Mouse (Mus musculus) heart, postnatal 14 days (tissue): ENCODE measurements around the gene Foxq1. TPM values are rescaled to one million over a fixed set of nuclear protein-coding genes. Genes with fewer than 3 reads are reported as not detected.

Source experiments
- DNase-seq, 2 experiments: peaks; one replicate each; pipeline ENCODE4 v3.0.0; 2021 to 2022
- intact Hi-C: fragments of 180-260 bp; cut with DNase I; formaldehyde crosslinking; loops from one replicate; pipeline ENCODE4 v1.15.1; 2025
- long read RNA-seq, 2 experiments: library from polyadenylated mRNA; stranded (forward); transcript quantifications; one replicate each; pipeline ENCODE4 v2.0.0; 2021
- total RNA-seq, 2 experiments: library from RNA; stranded (reverse); gene quantifications; 2 replicates each; pipeline ENCODE4 v1.2.3; 2021

Gene Foxq1
- under 1 TPM; 0.10 to 0.17 TPM for total RNA-seq
- long read RNA-seq, experiment 1, result 0 reads
- long read RNA-seq, experiment 2, result 0 reads

DNA sequence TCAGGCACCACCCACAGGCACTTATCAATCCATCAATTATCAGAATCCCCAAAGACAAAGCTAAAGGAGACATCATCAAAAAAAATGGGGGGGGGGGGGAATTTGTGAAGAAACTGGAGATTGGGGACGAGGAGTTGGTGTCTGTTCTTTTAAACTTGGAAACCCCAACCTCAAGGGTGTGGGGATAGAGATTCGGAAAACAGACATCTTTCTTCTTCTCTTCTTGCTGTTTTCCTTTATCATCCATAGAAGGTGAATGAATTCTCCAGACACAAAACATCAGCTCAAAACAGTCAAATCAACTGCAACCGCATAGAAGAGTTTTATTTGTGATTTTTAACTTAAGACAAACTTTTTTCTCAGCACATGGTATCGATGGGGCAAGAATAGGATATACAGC, at the start of gene Foxq1:
Foxq1 (plus strand) TSS at position 301 of the 400 bp plus-strand sequence.
- intact Hi-C loops, result loop anchor here (5.0 kb wide), 2 partner anchors 61 to 474 kb away; no protein-coding TSS in a partner anchor

DNA sequence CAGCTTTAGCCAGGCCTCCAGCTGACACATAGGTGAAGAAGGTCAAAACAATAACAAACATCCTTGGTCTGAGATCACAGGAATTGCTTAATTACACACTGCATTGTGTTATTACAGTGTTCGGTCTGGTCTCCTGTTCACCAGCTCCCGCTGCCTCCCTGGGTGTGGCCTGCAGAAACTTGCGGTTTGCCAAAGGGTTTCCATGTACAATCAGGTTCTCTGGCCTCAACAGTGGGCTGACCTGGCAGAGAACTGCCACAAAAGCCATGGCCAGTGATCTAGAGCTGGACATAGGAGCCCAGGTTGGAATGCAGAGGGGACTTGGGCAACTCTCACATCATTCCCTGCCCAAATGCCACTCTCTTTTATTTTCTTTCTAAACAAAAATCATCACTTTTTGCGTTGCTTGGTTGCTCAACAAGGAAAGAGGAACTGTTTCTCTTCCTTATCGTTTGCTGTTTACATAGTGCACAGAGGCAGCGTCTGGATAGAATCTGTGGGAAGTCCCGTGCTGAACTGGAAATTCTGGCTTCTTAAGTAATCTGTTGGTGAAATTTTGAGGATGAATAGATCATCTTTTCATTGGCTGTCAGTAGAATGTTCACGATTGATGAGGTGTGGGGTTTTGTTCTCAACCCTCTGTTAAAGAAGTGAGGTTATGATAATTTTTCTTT, 49.3 kb upstream of the Foxq1 start:
- DNase-seq, result peak in 1 of 2 experiments; percentile 1
- intact Hi-C loops, result no loop called here

More for the DNA sequence above, at the start of gene Foxq1:
- no peak for DNase-seq

DNA sequence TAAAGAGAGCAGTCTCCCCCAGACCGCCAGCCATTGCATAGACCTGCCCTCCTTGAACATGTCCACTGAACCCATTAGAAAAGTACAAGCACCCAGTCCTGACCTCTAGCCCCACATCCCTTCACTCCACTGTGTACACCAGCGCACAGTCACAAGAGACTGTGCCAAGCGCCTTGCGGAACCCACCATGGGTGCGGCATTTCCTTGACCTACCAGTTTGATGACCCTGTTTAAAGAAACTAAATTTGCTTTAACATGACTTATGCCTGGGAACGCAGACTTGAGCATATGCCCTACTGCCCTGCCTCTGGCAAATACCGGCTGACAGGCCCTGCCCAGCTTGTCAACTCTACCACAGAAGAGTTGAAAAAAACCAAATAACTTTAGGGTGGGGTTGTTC, 40.7 kb upstream of the Foxq1 start:
- DNase-seq, result no peak
- intact Hi-C loops, result no loop called here

DNA sequence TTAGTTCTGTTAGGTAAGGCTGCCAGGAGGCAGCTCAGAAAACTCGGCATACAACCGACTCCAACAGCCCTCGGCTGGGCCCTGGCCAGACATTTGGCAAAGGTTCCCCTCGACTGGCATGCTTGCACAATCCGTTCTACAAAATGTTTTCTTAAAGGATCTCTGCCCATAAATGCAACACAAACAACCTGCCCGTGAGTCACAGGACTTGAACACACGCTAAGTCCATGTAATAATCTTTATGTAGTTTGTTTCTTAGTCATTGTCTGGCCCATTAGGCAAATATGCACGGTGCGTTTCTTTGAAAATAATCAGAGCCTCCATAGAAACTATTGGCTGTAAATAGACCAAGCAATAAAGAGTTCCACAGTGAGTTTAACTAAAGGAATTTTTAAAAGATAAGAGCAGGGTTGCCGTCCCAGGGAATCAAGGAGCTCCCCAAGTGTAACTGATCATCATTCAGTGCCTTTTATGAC, 37.5 kb upstream of the Foxq1 start:
- intact Hi-C loops, result no loop called here
- peak; percentile 42 to 65 for DNase-seq

DNA sequence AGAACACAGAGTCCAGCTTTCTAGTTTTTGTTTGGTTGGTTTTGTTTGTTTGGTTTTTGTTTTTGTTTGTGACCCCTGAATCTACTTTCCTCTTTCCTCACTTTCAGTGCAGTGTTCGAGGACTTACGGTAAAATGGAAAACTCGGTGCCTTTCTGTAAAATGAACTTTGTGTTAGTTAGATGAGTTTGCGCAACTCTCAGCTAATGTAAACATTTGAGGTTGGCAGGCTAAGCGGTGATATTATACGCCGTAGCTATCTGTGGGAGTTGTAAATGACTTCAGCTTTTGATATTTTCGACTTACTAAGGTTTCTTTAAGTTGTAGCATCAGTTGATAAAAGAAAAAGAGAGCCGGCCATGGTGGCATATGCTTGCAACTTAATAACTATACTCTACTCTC, 37.0 kb upstream of the Foxq1 start:
- intact Hi-C loops, result no loop called here
- no peak for DNase-seq

DNA sequence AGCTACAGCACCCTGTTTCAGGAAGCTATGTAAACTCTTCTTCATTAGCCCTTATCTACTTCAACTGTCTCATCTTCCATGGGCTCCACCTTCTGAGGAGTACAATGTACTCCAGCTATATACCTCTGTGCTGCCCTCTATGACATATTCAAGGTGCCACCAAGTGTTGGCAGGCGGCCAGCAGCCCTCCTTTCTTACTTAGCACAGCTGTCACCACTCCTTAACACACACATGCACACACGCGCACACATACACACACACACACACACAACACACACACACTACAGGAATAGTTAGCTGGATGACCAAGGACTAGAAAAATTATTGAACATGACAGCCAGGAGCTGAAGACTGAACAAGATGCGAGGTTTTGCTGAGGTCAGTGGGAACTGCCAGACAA, 31.0 kb upstream of the Foxq1 start:
- intact Hi-C loops, result no loop called here
- DNase-seq, result no peak

DNA sequence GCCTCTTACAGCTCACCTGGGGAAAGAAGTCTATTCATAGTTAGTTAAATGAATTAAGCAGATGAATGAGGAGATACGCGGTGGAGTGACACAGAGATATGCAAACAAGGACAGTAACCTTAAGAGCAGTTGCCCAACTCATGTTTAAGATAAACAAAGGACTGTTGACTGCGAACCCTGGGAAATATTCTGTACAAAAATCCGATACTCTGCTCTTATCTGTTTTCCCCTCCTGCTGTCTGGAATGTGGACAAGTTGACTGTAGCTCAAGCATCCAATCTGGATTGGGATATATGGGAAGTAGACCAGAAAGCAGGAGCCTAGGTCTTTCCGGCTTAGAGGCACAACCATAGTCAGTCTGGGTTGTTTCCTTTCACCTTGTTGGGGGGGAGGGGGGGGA, 24.7 kb upstream of the Foxq1 start:
- no peak for DNase-seq
- intact Hi-C loops, result no loop called here

DNA sequence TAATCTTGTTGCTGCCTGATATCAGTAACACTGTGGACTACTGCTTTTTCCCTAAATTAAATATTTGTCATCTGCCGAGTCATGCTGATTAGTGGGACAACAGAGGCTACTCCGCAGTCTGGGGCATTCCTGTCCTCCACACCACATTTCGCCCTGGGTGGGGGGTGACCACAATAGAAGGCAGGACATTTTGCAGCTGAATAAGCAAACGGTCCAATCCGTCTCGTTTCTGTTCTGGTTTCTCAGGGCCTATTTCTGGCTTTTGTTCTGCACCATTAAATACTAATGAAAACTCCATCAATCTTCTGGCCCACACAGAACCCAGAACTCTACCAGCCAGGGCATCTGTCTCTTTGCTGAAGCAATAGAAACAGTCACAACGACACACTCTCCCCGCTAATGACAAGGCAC, 24.3 kb upstream of the Foxq1 start:
- intact Hi-C loops, result no loop called here
- no peak for DNase-seq

DNA sequence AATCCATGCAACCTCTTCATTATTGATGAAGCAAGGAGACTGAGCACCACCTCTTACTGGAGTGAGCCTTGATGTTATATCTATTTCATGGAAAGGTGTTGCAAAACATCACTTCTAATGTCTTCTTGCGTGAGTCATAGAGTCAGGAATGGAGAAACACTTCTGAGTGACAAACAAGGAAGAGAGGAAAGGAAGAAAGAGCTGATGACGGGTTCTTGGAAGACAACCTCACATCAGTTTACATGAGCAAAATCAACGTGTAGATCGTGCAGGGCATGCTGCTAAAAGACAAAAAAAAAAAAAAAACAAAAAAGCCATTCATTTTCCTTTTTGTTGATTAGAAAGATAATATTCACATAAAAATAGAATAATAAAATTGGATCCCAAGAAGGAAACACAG, 21.2 kb upstream of the Foxq1 start:
- intact Hi-C loops, result no loop called here

DNA sequence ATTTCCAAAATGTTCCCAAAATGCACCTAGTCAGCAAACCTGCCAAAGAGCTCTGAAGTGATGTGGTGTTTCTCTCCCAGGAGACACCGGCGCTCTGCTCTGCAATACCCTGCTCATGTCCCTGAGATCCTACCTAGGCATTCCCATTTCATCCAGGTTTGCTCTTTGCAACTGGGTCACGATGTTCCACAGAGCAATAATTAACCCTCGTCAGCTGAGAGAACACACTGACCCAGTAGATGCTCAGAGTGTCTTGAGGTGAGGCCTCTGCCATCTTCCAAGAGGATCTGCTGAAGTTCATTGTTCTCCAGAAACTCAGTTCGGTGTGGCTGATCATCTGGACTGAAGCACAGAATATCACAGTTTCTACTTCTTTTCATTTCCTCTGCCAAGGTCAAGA, 12.9 kb upstream of the Foxq1 start:
- intact Hi-C loops, result no loop called here
- DNase-seq, result no peak

More for the DNA sequence above, 21.2 kb upstream of the Foxq1 start:
- DNase-seq, result no peak

DNA sequence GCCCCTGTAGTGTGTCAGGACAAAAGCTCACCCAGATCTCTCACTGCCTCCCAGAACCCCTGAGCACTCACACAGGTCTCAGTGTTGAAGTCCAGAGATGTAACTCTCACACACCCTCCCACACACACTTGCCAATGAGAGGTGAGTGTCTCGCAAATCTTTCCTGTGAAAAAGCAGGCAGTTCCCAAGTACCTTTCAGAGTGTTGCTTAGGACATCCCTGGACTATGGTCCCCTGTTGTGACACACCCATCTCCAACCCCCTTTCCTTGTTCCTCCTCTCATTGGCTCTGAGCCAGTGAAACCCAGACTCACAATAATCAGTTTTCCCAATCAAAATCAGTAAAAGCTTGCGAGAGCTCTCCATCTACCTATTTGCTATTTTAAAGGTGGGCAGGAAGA, 9.2 kb upstream of the Foxq1 start:
- no peak for DNase-seq
- intact Hi-C loops, result no loop called here

DNA sequence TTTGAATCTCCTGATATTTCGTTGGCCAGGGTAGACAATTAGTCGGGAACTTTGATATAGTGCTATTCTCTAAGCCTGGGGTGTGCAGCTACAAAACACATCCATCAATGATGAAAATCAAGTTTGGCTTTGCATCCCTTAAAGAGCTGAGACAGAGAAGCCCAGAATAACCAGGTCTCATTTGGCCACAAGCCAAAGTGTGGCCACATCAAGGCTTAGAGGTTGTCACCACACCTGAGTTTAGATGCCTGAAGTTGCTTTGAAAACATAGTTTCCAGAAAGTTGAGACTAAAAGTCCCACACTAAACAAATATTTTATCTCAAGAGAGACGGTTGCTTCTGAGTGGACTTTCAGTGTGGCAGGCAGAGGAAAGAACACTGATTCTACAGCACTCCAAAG, 8.7 kb upstream of the Foxq1 start:
- no peak for DNase-seq
- intact Hi-C loops, result no loop called here

DNA sequence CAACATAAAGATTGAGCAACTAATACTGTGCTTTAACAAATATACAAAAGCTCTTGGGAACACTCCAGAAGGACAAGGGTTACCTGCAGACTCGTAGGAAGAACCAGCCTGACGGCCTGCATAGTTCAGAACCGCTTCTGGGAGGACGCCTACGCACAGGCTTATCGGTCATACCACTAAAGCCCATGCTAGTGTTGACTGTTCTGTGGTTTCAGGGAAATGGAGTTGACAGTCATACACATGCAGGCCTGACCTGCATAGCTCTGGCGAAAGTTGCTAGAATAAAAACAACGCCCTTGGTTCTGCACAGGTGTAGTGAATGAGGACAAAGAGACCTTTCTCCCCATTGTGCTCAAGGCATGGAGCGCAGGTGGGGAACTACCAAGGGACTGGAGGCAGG, 8.3 kb upstream of the Foxq1 start:
- intact Hi-C loops, result no loop called here
- no peak for DNase-seq

DNA sequence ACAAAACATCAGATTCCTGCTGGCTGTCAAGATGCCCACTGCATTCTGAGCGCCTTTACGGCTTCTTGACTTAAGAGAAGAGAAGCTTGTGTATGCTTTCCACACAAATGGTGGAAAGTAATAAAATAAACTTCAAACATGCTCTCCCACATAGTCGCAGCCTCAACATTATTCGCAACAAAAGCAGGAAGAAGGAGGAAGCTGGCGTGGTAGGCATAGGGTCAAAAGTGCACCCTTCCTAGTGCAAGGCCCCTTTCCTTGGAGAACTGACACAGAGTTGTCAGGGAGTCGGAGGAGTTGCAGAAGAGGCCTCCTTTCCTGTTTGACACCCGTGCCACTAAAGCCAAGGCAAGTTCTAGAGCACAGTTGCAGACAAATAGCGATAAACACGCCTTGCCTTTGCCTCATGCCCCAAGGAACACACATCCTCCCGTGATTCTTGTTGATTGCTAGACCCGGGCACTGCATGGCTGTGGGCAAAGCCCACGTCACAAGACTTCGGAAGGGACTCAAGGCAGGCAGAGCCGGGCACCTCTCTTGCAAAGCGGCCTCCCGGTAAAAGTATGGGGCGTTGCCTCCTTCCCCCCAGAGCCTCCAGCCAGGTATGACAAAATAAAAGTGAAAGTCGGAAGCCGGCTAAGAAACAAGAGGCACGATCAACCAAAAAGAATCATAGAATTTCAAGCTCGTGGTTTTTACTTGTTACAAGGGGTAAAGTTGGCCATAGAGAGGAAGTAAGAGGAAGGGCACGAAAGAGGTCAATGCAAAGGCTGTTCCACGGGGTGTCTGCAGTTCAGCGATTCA, 1.2 kb downstream of the Foxq1 start:
- intact Hi-C loops, result loop anchor here (5.0 kb wide), 2 partner anchors 60 to 475 kb away; no protein-coding TSS in a partner anchor
- no peak for DNase-seq

DNA sequence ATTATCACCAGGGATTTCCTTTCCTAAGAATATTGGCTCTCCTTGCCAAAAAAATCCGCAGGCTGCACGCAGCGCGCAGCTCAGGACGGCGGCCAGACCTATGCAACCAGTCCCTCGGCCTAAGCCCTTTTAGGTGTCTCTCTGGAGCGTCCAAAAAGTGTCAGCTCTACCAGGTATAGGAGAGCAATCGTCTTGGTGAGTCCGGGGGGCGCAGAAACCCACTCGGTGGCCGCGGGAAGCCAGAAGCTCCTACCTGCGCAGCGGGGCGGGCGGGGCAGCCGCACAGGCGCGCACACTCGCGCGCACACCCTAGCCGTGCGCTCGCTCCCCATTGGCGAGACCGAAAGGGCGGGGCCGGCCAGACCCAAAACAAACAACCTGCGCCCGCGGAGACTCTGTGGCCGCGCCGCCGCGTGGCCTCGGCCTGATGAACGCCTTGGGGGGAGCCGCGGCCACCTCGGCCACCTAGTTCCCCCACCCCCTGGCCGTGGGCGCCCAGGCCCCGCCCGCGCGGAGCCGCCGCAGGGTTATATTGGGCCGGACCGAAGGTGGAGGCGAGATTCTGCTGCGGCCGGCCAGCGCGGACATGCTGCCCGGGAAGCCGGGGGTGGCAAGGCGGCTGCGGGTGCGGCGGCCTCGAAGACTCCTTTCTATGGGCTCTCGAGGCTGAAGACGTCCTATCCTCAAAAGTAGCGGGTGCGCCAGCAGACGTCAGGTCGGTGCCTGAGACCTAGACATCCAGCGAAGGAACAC, 2.0 kb downstream of the Foxq1 start:
- DNase-seq, result peak; percentile 38 to 42

DNA sequence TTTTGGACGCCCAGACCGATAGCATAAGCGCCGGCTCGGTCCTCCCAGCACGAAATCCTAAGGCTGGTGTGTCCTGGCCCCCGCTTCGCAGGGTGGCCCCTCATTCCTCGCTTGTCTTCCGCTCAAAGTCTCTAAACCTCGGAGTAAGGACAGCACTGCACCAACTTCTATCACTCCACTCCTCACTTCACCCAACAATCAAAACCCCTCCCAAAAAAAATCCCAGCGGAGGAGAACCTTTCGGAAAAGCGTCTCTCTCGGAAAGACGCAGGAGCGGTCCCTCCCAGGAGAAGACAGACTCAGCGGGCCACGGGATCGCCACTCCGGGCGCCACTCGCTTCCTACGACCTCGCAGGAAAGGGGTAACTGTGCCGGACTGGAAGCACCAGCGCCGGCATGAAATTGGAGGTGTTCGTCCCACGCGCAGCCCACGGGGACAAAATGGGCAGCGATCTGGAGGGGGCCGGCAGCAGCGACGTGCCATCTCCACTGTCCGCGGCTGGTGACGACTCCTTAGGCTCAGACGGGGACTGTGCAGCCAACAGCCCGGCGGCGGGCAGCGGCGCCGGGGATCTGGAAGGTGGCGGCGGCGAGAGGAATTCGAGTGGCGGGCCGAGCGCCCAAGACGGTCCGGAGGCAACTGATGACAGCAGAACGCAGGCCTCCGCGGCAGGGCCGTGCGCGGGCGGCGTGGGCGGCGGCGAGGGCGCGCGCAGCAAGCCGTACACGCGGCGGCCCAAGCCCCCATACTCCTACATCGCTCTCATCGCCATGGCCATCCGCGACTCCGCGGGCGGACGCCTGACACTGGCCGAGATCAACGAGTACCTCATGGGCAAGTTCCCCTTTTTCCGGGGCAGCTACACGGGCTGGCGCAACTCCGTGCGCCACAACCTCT, 2.8 kb downstream of the Foxq1 start, which contains the start of gene A530084C06Rik:
A530084C06Rik (minus strand) TSS at position 813 of the 898 bp plus-strand sequence.
- DNase-seq, result peak; percentile 22 to 25
- intact Hi-C loops, result loop anchor here (5.0 kb wide), 2 partner anchors 59 to 476 kb away; no protein-coding TSS in a partner anchor

More for the DNA sequence above, 2.0 kb downstream of the Foxq1 start:
- intact Hi-C loops, result loop anchor here (5.0 kb wide), 2 partner anchors 59 to 476 kb away; no protein-coding TSS in a partner anchor

DNA sequence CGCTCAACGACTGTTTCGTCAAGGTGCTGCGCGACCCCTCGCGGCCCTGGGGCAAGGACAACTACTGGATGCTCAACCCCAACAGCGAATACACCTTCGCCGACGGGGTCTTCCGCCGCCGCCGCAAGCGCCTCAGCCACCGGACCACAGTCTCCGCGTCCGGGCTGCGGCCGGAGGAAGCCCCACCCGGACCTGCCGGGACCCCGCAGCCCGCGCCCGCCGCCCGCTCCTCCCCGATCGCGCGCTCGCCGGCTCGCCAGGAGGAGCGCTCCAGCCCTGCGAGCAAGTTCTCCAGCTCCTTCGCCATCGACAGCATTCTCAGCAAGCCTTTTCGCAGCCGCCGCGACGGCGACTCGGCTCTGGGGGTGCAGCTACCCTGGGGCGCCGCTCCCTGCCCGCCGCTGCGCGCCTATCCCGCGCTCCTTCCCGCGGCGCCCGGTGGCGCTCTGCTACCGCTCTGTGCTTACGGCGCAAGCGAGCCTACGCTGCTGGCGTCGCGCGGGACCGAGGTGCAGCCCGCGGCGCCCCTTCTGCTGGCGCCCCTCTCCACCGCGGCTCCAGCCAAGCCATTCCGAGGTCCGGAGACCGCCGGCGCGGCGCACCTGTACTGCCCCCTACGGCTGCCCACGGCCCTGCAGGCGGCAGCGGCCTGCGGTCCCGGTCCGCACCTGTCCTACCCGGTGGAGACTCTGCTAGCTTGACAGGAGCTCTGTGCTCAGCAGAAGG, 3.6 kb downstream of the Foxq1 start:
- peak; percentile 60 to 75 for DNase-seq
- intact Hi-C loops, result loop anchor here (5.0 kb wide), 2 partner anchors 58 to 477 kb away; no protein-coding TSS in a partner anchor

DNA sequence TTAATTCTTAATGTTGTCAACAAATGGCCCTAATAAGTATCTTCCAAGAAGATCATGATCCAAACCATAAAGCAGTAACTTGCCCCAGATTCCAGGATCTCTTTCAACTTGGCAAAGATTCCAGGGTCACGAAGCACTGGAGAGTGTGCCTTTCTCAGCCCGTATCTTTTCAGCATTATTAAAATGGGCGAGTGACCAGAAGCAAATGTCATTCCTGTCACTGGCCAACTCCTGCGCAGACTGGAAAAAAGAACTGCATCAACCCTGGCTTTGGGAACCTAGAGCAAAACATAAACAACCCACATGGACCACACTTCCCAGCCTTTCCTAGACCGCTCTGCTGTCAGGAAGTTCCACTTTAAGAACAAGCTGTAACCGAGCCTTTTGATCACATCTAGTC, 8.5 kb downstream of the Foxq1 start:
- intact Hi-C loops, result no loop called here
- no peak for DNase-seq

DNA sequence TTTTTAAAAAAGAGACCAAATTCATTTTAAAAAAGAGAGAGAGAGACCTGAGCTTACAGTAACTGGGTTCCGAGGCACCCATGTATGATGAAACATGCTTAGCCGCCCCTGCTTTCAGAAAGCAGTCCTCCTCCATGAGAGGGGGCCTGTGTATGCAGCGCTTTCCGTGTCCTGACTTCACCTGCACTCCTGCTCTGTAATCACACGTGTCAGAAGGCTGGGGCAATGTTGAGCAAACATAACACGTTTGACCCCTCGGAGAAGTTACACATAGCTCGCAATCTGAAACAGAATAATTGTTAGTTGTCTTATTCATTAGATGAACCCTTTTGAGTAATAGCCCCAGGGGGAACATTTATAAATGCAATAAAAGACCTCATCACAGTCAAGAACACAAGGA, 11.2 kb downstream of the Foxq1 start:
- intact Hi-C loops, result no loop called here
- no peak for DNase-seq
